Mouse (Mus musculus) lung, postnatal 0 days (tissue): ENCODE results near the gene Slc2a6. TPM values are rescaled to one million over a fixed set of nuclear protein-coding genes. Genes with fewer than 3 reads are reported as not detected.

Source experiments
- ATAC-seq: fragments of 200-750 bp; cut with Nextera tagmentation; 2 replicates; pipeline ENCODE4 v1.8.0; 2017; ENCODE audit warnings: moderate library complexity
- DNase-seq: peaks from one replicate; pipeline ENCODE4 v3.0.0-alpha.2; 2016; ENCODE audit warnings: low spot score
- H3K27ac ChIP-seq: fragments of 300-500 bp; sonication (generic); 2 replicates; pipeline ENCODE4 v1.5.1; 2014; ENCODE audit warnings: antibody characterized with exemption, mild to moderate bottlenecking, low read length, mixed read lengths
- H3K27me3 ChIP-seq: fragments of 300-500 bp; sonication (generic); replicated peaks from 2 replicates; pipeline ENCODE4 v1.6.1; 2014; ENCODE audit warnings: low read length, mixed read lengths; ENCODE audit not compliant: insufficient read depth
- H3K36me3 ChIP-seq: fragments of 300-500 bp; sonication (generic); 2 replicates; pipeline ENCODE4 v1.6.1; 2014; ENCODE audit warnings: low read length, mixed read lengths; ENCODE audit not compliant: insufficient read depth
- H3K4me1 ChIP-seq: fragments of 300-500 bp; sonication (generic); 2 replicates; pipeline ENCODE4 v1.6.1; 2014; ENCODE audit warnings: antibody characterized with exemption, low read depth, low read length, mixed read lengths; ENCODE audit not compliant: insufficient read depth
- H3K4me2 ChIP-seq: fragments of 300-500 bp; sonication (generic); replicated peaks from 2 replicates; pipeline ENCODE4 v1.6.1; 2014; ENCODE audit warnings: low read depth, mild to moderate bottlenecking, low read length, moderate library complexity, mixed read lengths
- H3K4me3 ChIP-seq: fragments of 300-500 bp; sonication (generic); 2 replicates; pipeline ENCODE4 v1.5.1; 2014; ENCODE audit warnings: low read depth, low read length
- H3K9ac ChIP-seq: fragments of 300-500 bp; sonication (generic); replicated peaks from 2 replicates; pipeline ENCODE4 v1.6.1; 2014; ENCODE audit warnings: low read depth, mild to moderate bottlenecking
- H3K9me3 ChIP-seq: fragments of 300-500 bp; sonication (generic); 2 replicates; pipeline ENCODE4 v1.6.1; 2016; ENCODE audit warnings: low read length, mixed read lengths
- CTCF ChIP-seq: IDR thresholded peaks from 2 replicates; pipeline ENCODE4 v1.5.1; 2016; ENCODE audit warnings: antibody characterized with exemption, mild to moderate bottlenecking
- EP300 ChIP-seq: IDR thresholded peaks from 2 replicates; pipeline ENCODE4 v1.6.1; 2016; ENCODE audit warnings: antibody characterized with exemption, mild to moderate bottlenecking, control low read depth
- WGBS: fragments of 180-500 bp; shearing (Covaris S2); extraction: QIAGEN DNeasy Blood & Tissue Kit; methylation state at CpG from one replicate; pipeline ENCODE4 v1.1.7; 2014; 5-methylcytosine and 5-hydroxymethylcytosine counted together
- polyA plus RNA-seq: library from polyadenylated mRNA; unstranded; fragments of >200 nt; fragmentation: Nextera tagmentation; extraction: Ambion mirVana; gene quantifications from 2 replicates; pipeline ENCODE4 v1.2.1, GENCODE M21; 2015

Slc2a6 gene
- polyA plus RNA-seq, 1 experiment from 2014 or later: 1.3 TPM

DNA sequence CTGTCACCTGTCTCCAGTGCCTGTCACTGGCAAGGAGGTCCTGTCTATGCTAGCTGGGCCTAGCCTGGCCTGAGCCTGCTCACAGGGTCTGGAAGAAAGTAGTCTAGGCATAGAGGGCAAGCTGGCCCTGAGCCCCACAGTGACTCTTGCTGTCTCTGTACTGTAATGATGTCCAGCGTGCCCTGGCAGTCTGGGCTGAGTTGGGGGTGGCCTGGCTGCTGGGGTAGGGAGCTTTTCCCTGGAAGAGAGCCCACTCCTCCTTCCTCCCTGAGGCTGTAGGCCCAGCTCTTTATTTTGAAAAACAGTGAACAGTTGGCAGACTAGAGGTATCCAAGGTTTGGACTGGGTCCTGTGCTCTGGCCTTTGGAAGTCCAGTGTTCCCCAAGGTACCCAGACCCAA is 6.7 kb downstream of the Slc2a6 start:
- Histone ChIP-seq H3K9ac (no peak overlapping the region), H3K27ac (no peak overlapping the region), H3K4me2 (no peak overlapping the region), H3K4me1 (no peaks in the 10 kb centered on the region), H3K27me3 (no peaks in the 10 kb centered on the region), H3K36me3 (peaks cover 13% of the 10 kb centered on the region), H3K4me3 (no peak overlapping the region), H3K9me3 (no peaks in the 10 kb centered on the region)
- no peak for DNase-seq
- TF ChIP-seq EP300: no peak
- no peak for TF ChIP-seq CTCF
- 67% methylated on average over 1 of the region's 1 CpGs for WGBS
- ATAC-seq: no peak

DNA sequence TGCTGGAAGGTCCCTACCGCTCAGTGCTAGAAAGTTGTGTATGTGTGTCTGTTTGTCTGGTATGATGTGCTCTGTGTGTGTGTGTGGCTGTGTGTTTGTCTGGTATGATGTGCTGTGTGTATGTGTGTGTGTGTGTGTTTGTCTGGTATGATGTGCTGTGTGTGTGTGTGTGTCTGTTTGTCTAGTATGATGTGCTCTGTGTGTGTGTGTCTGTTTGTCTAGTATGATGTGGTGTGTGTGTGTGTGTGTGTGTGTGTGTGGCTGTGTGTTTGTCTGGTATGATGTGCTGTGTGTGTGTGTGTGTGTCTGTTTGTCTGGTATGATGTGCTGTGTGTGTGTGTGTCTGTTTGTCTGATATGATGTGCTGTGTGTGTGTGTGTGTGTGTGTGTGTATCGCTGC is 8.3 kb downstream of the Slc2a6 start:
- Histone ChIP-seq H3K9ac (no peak overlapping the region), H3K27ac (no peak overlapping the region), H3K36me3 (peaks cover 27% of the 10 kb centered on the region), H3K27me3 (no peaks in the 10 kb centered on the region), H3K4me3 (no peak overlapping the region), H3K9me3 (no peaks in the 10 kb centered on the region), H3K4me2 (no peak overlapping the region), H3K4me1 (no peaks in the 10 kb centered on the region)
- TF ChIP-seq CTCF: no peak
- TF ChIP-seq EP300: no peak
- no peak for DNase-seq
- no peak for ATAC-seq
- WGBS: 85% methylated on average over 2 of the region's 2 CpGs

DNA sequence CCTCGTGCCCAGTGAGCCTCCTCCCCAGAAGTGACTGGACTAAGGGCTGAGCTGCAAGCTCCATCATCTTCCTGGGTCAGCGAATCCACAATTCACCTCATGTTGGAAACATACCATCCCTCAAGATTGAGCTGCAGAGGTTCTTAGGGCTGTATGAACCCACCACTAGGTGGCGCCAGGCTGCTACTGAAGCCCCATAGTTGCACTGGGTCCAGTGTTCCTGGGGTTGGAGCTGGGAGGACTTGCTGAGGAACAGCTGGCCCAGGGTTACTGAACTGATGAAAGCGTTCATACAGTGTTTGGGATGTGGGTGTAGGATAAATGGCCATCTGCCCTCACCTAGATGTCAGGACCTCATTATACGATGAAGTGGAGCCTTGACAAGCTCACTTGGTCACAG is 10.0 kb downstream of the Slc2a6 start:
- no peak overlapping the region for H3K4me2 ChIP-seq
- H3K9ac ChIP-seq: no peak overlapping the region
- ATAC-seq: peak; percentile 74
- H3K9me3 ChIP-seq: no peaks in the 10 kb centered on the region
- H3K36me3 ChIP-seq: peaks cover 33% of the 10 kb centered on the region
- H3K27me3 ChIP-seq: no peaks in the 10 kb centered on the region
- no peak overlapping the region for H3K4me3 ChIP-seq
- 50% methylated on average over 5 of the region's 5 CpGs for whole genome bisulfite sequencing
- peak; percentile 82 for DNase-seq
- H3K27ac ChIP-seq: no peak overlapping the region
- no peak for TF ChIP-seq EP300
- peak; percentile 98 for TF ChIP-seq CTCF
- no peaks in the 10 kb centered on the region for H3K4me1 ChIP-seq

DNA sequence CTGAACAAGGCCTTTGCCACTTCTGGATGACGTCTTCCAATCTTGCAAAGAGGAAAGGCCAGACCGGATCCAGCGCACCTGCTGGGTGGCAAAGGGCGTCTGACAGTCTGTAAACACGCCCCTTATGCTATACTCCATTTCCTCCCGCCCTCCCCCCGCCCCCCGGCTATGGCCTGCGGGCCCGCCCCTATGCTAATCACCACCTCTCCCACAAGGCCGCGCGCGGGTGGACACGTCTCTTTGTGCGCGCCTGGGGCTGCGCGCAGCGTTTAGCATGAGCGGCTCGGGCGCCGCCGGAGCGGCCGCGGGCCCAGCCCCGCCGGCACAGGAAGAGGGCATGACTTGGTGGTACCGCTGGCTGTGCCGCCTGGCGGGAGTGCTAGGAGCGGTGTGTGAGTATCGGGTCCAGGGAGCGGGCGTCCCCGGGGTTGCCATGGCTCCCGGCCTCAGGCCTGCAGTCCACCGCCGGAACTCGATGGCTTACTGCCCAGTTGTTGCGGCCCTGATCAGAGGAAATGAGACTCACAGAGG is 18.0 kb downstream of the Slc2a6 start, which contains the start of gene Cacfd1:
Gene Cacfd1 (plus strand): TSS at position 213 of the 531 bp plus-strand sequence.
- H3K27me3 ChIP-seq: no peaks in the 10 kb centered on the region
- under 1% methylated on average over 34 of the region's 43 CpGs for WGBS
- peak within 1 kb of the TSS; percentile 91 for H3K27ac ChIP-seq
- H3K4me1 ChIP-seq: peaks cover 8% of the 10 kb centered on the region
- H3K36me3 ChIP-seq: peaks cover 8% of the 10 kb centered on the region; the same call in 1 of the 2 replicates
- peak within 1 kb of the TSS; percentile 91 for H3K9ac ChIP-seq
- ATAC-seq (peak; percentile 98), DNase-seq (peak; percentile 97)
- no peaks in the 10 kb centered on the region for H3K9me3 ChIP-seq
- peak within 1 kb of the TSS; percentile 73 for H3K4me3 ChIP-seq
- peak within 1 kb of the TSS; percentile 72 for H3K4me2 ChIP-seq
- TF ChIP-seq EP300 (no peak; the same call in 1 of the 2 replicates), CTCF (no peak)

DNA sequence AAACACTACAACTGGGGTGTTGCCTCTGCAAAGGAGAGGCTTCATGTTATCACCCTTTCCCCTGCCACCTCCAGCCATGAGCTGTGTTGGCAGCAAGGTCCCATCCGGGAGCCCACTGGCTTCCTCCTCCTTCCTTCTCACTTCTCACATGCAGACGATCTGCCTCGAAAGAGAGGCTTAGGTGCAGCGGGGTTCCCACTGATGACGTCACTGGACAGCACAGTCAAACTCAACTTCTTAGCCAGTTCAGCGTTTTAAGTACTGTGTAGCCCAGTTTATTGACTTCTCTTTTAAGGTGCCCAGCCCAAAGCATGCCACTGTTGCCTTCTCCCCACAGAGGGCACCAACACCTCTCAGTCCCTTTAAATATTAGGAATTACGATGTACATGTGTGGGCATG is 20.1 kb downstream of the Slc2a6 start:
- DNase-seq (no peak), ATAC-seq (no peak)
- no peak overlapping the region for H3K9ac ChIP-seq
- H3K9me3 ChIP-seq: no peaks in the 10 kb centered on the region
- no peaks in the 10 kb centered on the region for H3K36me3 ChIP-seq
- H3K4me1 ChIP-seq: peaks cover 8% of the 10 kb centered on the region
- no peak overlapping the region for H3K4me3 ChIP-seq
- TF ChIP-seq CTCF (no peak), EP300 (no peak)
- 59% methylated on average over 7 of the region's 7 CpGs for WGBS
- no peak overlapping the region for H3K27ac ChIP-seq
- H3K4me2 ChIP-seq: no peak overlapping the region
- H3K27me3 ChIP-seq: no peaks in the 10 kb centered on the region

DNA sequence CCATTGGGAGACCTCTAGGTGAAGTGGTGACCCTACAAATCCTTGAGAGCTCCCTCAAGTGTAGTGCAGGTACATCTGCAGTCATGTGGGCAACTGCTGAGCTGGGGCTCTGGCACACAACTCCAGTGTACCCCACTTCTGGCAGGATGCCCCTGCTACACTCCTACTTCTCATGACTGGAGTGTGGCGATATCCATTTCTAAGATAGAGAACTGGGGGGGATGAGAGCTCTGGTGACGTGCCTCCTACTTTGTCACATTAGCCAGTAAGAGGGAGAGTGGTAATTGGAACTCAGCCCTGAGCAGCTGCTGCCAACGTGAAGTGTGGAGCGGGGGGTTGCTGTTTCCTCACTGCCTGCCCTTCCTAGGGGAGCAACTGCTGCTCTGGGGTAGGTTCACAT is 21.5 kb downstream of the Slc2a6 start:
- 50% methylated on average over 4 of the region's 4 CpGs for WGBS
- no peak for DNase-seq
- ATAC-seq: no peak

DNA sequence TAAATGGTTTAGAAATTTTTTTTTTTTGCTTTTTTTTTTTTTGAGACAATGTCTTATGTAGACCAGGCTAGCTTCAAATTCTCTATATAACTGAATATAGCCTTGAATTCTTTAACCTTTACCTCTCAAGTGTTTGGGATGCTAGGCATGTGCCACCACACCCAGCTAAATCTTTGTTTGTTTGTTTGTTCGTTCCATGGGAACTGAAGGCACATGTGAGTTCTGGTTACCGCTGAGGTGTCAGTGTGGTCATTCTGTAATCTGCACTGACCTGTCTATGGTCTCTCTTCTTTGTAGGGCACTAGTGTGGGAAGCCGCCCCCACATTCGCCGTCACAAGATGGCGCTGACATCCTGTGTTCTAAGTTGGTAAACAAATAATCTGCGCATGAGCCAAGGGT is 29.8 kb downstream of the Slc2a6 start:
- Histone ChIP-seq H3K36me3 (no peaks in the 10 kb centered on the region), H3K27ac (no peak overlapping the region), H3K9ac (no peak overlapping the region), H3K4me2 (no peak overlapping the region), H3K4me1 (no peaks in the 10 kb centered on the region), H3K9me3 (no peaks in the 10 kb centered on the region), H3K27me3 (no peaks in the 10 kb centered on the region), H3K4me3 (no peak overlapping the region)
- TF ChIP-seq CTCF (no peak), EP300 (no peak)
- DNase-seq (no peak), ATAC-seq (no peak)
- WGBS: 81% methylated on average over 6 of the region's 7 CpGs

More for the DNA sequence above, 21.5 kb downstream of the Slc2a6 start:
- peaks cover 8% of the 10 kb centered on the region for H3K4me1 ChIP-seq
- H3K4me2 ChIP-seq: no peak overlapping the region
- no peaks in the 10 kb centered on the region for H3K9me3 ChIP-seq
- no peaks in the 10 kb centered on the region for H3K27me3 ChIP-seq
- H3K9ac ChIP-seq: no peak overlapping the region
- no peak overlapping the region for H3K4me3 ChIP-seq
- no peaks in the 10 kb centered on the region for H3K36me3 ChIP-seq
- TF ChIP-seq EP300: no peak
- no peak for TF ChIP-seq CTCF
- no peak overlapping the region for H3K27ac ChIP-seq
